Mouse (Mus musculus) cortical plate, adult 2 months (tissue): Measurements from ENCODE around the gene Slc2a1.

Source experiments
- CTCF ChIP-seq: fragments of 200-500 bp; IDR thresholded peaks from 2 replicates; pipeline ENCODE4 v1.5.1; 2011; ENCODE audit warnings: mild to moderate bottlenecking, control low read depth, low read length; ENCODE audit not compliant: insufficient read depth; ENCODE audit errors: extremely low read depth
- POLR2A ChIP-seq: fragments of 200-500 bp; IDR thresholded peaks from 2 replicates; pipeline ENCODE4 v1.6.1; 2011; ENCODE audit warnings: mild to moderate bottlenecking, low read length, control low read depth; ENCODE audit not compliant: insufficient read depth; ENCODE audit errors: extremely low read depth

DNA sequence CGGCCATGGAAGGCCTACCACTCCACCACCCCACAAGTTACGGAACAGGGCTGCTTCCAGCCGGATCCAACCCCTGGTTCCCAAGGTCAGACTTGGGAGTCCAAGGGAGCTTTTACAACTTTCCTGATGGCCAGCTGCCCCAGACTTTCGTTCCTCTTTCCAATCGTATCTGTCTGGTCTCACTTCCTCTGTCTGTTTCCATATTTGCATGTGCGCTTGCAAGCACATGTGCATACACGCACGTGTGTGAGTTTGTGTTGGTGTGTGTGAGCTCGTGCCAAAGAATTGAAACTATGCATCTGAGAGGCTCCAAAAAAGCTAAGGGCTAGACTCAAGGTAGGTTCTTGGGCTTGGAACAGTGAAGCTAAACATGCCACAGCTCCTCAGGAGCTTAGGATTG is 72.9 kb downstream of the Slc2a1 start:
- no peak for TF ChIP-seq POLR2A
- no peak for TF ChIP-seq CTCF
